Mouse (Mus musculus) spleen, postnatal 36 days (tissue): ENCODE data around the gene Ltbp3.
A peak's percentile ranks its signal among the peaks of the same experiment; 100 is the strongest.

ENCODE experiments used
- DNase-seq, 2 experiments: peaks; one replicate each; pipeline ENCODE4 v3.0.0; 2022; ENCODE audit warnings: low spot score in 2 of 2, mixed read lengths in 1 of 2

Gene Ltbp3

GRCm38 (mm10) chr19:5723934-5724548, 16.7 kb upstream of the Ltbp3 start:
- DNase-seq = no peak

- peak; percentile 81 to 87 for DNase-seq
These were observed 16.2 kb upstream of the Ltbp3 start for GRCm38 (mm10) chr19:5724549-5724941.

- DNase-seq = peak in 1 of 2 experiments; percentile 40
These were observed 15.5 kb upstream of the Ltbp3 start for GRCm38 (mm10) chr19:5725029-5725707.

DNA sequence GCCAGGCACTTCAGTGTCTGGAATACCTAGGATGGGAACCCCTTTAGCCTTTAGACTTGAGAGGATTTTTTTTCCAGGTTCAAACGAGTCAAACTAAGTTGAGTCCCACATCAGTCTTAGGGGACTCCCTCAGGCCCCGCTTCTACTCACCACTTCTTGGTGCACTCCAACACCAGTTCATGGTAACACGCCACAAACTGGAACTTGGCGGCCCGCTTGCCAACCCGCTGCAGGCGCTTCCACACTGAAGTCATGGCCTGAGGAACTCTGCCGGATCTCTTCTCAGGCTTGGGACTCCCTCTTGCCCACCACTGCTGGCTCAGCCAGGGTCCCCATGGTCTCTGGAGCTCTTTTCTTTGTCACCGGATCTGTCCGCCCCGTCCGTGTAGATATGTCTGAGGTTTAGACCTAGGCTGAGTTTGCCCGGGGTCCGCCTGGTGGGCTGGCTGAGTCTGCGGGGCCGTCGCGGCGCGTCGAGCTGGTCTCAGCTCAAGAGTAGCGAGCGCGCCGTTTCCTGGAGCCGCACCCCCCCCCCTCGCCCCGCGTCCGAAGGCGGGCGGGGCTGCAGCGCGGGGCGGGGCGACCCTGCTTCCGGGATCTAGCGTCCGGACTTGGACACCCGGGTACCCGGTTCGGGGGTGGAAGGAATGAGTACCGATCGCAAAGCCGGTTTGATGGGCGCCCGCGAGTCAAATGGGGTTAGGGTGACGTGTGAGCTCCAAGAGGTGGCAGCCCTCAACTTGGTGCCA, 14.8 kb upstream of the Ltbp3 start, which contains the start of gene Ehbp1l1:
Gene Ehbp1l1, minus strand, starts transcription at position 551 of the 749 bp plus-strand sequence.
- peak; percentile 79 for DNase-seq

- DNase-seq = peak; percentile 62 to 79
These were observed 13.6 kb upstream of the Ltbp3 start for GRCm38 (mm10) chr19:5726961-5727578.

GRCm38 (mm10) chr19:5727701-5728100, 13.0 kb upstream of the Ltbp3 start:
- DNase-seq = peak; percentile 81 to 88

GRCm38 (mm10) chr19:5728631-5729443, 11.9 kb upstream of the Ltbp3 start:
- DNase-seq = peak in 1 of 2 experiments; percentile 20

DNA sequence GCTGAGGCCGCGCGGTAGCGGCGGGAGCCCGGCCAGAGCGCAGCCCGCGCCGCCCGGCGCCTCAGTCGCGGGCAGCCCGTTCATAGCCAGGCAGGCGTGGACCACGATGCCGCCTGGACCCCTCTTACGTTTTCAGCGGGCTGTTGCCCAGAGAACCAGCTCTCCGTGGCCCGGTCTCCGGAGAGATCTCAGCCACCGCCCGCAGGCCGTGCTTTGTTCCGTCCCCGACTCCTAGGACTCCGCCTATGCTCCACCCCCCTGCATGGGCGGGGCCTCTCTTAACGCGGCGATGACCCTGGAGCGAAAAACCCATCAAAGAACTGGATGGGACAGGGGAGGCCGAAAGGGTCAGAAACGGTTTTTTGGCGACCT, 11.3 kb upstream of the Ltbp3 start, which contains the start of gene Fam89b:
Gene Fam89b, minus strand, starts transcription at position 210 of the 372 bp plus-strand sequence.
- DNase-seq = peak; percentile 88 to 92

GRCm38 (mm10) chr19:5730314-5731186, 10.2 kb upstream of the Ltbp3 start:
- DNase-seq = peak in 1 of 2 experiments; percentile 21

DNA sequence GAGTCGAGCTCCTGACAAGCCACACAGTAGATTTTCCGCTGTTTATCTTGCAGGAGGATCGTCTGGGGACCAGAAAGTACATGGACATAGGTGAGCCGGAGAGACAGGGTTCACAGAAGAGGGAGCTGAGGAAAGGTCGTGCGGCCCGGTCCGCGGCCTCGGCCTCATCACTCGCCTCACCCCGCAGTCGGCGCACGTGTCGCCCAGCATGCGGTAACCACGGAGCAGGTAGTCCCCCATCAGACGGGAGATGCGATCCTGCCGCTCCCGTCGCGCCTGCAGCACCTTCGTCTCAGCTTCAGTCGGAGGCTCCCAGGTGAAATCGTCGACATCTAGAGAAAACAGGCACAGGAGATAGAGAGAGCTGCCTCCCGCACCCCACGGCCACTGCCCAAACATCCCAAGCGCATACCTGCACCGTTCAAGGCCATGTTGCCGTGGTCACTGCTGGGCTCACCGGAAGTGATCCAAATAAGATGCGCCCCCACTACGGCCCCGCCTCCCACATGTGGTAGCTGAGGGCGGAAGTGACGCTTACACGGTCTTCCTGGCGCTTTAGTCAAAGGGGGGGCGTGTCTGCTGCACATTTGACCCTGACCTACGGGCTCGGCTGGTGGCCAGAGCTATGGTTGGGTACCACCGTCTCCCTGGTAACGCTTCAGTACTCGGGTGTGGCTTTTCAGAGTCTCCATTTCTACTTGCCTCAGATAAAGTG, 9.3 kb upstream of the Ltbp3 start:
- DNase-seq = peak; percentile 90 to 93

GRCm38 (mm10) chr19:5734325-5734724, 6.4 kb upstream of the Ltbp3 start:
- DNase-seq = no peak

GRCm38 (mm10) chr19:5739446-5739845, 1.3 kb upstream of the Ltbp3 start:
- DNase-seq = no peak

DNA sequence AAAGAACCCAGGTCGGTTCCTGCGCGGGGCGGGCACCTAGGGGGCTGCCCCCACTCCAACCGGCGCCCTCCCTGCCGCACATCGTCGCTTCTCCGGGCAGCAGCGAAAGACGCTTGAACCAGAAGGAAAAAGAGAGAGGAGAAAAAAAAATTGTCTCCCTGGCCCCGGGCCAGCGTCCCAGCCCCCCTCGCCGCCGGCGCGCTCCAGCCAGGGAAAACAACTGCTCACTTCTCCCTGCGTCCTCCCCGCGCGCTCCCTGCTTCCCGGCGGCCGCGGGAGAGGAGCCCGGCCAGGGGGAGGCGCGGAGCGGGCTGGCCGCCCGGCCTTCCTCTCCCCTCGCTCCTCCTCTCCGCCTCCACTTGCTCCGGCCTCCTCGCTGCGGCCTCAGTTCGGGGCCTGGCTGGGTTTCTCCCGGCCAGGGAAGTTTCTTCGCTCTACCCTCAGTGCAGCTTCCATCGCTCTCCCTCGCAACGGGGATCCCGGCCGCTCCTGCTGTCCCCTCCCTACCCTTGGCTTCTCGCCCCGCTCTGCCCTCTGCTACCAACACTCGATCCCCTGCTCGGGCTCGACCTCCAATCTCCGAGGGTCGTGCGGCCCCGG, 1.0 kb downstream of the Ltbp3 start:
- DNase-seq = no peak

DNA sequence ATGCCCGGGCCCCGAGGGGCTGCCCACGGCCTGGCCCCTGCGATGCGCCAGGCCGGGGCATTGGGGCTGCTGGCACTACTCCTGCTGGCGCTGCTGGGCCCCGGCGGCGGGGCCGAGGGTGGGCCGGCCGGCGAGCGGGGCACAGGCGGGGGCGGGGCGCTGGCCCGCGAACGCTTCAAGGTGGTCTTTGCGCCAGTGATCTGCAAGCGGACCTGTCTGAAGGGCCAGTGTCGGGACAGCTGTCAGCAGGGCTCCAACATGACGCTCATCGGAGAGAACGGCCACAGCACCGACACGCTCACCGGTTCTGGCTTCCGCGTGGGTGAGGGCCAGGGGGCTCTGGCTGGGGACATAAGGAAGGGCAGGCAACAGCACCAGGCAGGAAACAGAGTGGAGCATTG, 1.5 kb downstream of the Ltbp3 start:
- no peak for DNase-seq

DNA sequence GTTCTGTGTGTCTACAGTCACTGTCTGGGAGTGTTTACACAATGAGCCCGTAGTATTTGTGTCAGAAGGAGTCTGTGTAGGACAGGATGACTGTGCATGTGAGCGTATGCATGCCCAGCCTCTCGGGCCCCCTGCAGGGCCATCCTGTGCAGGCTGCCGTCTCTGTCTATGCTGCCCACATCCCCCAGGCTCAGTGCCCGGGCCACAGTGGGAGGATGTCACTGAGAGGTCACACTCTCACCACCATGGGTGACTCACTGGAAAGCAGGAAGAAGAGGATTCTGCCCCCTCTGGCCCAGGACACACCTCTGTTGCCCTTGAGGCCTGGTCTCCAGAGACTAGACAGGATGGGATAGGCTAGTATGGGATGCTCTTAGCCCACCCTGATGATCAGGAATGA, 2.9 kb downstream of the Ltbp3 start:
- DNase-seq = no peak

DNA sequence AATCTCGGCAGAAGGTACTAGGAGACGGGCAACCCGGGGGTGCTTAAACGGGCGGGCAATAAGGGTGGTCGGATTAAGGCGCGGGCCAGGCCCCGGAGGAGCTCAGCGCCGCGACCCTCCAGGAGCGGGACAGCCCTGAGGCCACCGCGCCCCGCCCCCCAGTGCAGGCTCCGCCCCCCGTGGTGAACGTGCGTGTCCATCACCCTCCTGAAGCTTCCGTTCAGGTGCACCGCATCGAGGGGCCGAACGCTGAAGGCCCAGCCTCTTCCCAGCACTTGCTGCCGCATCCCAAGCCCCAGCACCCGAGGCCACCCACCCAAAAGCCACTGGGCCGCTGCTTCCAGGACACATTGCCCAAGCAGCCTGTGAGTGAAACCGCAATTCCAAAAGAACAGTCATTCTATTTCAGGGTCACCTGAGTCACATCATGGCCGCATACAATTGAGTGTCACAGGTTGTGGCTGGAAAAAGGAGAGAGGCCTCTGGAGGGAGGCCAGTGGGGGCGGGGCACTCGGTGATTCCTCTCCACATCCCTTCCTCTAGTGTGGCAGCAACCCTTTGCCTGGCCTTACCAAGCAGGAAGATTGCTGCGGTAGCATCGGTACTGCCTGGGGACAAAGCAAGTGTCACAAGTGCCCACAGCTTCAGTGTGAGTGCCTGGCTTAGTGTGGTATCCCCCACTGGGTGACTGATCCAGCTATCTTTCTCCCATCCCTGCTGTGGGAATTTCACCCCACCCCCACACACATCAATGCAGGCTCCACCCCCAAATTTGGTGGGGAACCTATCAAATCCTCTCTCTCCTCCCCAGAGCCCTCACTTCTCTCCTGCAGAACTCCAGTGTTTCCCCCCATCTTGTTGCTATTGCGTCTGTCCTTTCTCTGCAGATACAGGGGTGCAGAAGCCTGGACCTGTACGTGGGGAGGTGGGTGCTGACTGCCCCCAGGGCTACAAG, 5.3 kb downstream of the Ltbp3 start:
- DNase-seq = no peak

DNA sequence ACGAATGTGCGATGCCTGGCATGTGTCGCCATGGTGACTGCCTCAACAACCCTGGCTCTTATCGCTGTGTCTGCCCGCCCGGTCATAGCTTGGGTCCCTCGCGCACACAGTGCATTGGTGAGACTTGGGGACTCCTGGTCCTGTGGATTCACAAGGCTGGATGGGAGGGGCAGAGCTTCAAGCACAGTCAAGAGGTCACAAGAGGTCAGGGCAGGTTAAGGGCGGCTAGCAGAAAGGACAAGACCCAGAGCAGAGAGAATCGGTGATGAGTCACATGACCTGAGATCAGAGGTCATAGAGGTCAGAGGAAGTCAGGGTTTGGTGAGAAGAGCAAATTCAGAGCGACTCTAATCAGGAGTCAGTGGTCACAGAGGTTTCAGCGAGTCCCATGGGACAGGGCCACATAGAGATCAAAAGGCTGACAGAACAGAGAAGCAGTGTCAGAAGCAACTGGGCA, 6.2 kb downstream of the Ltbp3 start:
- no peak for DNase-seq

- DNase-seq = no peak
These were observed 8.8 kb downstream of the Ltbp3 start for GRCm38 (mm10) chr19:5749476-5749875.
